Mouse (Mus musculus) frontal cortex, adult (tissue): ENCODE results near the gene Dlx3.

Experiments
- ATAC-seq: cut with Nextera tagmentation; 2 replicates; pipeline ENCODE4 v1.9.2; 2017; ENCODE audit warnings: mild to moderate bottlenecking, moderate library complexity, mixed read lengths; ENCODE audit not compliant: low TSS enrichment

Dlx3 gene

DNA sequence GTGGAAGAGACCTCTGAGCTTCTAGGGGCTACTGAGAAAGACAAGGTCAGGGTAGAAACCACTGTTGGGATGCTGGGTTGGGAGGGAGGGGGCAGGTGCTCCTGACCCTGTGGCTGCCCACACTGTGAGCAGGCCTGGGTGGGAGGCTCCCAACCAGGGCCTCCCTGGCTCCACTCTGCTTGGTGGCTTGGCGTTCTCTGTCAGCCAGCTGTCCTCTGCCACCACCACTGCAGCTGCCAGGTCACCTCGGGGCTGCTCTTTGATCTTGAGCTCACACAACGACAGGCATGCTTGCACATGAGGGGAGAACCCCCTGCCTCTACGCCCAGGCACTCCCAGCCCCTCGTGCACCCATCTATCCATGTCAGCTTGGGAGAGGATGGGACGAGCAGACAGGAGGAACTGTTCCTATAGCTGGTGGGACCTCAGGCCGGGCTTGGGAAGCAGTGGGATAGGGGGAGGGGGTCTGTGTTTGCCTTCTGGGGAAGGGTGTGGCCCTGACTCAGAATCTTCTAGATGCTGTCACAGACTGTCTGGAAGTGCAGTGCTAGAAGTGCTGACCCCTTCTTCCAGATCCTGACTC is 5.5 kb downstream of the Dlx3 start:
- ATAC-seq: no peak

DNA sequence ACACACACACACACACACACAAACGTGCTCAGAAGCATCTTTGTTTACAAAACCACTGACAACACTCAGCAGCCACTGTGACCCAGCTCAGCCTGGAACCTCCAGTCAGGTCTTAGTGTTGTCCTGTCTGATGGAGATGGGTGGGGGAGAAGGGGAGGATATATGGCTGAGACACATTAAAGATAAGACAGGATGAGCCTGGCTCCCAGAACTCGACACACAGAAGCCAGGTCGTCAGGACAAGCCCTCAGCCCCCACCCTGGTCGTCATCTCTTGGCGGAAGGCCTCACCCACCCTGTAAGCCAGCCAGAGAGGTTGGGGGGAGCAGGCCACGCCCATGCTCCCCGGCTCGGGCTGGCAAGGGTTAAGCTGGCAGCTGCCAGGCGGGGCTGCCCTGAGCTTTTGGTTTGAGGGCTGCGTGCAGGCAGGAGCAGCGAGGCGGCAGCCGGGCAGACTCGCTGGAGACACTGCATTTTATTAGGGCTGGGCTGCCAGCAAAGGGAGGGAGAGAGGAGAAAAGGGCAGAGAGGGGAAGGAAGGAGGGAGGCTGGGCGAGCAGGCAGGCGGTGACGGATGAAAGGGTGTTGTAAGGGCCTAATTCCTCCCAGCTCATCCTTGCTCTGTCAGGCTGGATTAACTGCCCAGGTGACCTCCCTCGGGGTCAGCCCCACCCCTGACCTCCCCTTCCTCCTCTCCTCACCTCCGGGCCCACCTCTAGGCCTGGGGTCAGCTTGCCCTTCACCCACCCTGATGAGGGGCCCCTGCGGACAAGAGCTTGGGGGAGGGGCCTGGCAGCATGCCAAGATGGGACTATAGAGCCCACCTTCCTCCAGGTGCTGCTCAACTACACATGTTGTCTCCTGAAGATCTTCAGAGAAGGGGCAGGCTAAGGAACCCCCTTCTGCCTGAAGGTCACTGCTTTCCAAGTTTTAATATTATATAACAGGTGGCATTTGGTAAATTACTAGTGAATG is 6.6 kb downstream of the Dlx3 start:
- ATAC-seq: no peak

DNA sequence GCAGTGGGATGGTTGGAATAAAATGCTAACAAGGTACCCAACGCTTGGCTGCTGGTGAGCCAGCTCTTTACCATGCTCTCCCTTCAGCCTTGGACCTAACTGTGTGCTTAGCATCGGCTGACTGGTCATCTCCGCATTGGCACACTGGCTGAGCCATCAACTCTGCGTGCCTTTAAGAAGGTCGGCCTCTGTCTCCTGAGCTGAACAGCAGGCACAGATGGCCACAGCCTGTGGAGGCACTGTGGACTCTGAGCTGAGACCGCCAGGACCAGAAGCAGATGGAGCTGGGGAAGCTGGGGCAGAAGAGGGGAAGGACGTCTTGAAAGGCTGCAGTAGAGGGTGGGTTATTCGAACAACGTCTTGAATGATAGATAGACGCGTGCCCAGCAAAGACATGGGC is 8.4 kb downstream of the Dlx3 start:
- no peak for ATAC-seq

DNA sequence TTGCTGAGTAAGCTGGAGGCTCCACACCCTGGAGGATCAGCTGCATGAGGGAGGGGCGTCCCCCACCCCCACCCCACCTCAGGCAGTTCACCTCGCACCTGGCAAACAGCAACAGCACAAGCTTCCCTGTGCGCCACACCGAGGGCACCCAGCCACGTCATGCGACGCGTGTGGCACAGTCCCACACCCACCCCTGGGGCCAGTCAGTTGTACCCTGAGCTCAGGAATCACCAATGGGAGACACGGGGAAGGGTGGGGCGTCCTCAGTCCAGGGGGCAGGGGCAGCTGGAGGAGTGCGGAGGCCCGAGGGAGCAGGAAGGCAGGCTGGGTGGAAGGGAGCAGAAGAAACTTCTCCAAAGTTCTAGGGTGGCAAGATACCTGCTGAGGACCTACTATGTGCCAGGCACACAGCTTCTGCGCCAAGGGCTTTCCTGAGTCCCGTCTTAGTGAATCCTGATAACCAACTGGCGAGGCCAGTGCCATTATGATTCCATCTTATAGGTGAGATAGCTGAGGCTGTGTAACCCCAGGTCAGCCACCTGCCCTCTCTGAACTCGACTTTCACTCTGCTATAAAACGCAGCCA is 10.8 kb downstream of the Dlx3 start:
- no peak for ATAC-seq

DNA sequence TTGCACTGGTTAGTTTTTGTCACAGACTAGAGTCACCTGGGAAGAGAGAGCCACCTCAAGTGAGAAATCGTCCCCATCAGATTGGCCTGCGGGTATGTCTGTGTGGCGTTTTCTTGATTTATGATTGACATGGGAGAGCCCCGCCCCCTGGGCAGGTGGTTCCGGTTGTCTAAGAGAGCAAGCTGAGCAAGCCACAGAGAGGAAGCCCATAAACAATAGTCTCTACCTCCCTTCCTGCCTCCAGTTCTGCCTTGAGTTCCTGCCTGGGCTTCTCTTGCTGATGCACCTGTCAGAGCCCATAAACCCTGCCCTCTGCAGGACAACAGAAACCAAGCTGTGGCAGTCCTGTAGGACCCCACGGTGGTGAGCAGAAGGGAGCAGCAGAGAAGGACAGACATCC is 13.4 kb downstream of the Dlx3 start:
- no peak for ATAC-seq

DNA sequence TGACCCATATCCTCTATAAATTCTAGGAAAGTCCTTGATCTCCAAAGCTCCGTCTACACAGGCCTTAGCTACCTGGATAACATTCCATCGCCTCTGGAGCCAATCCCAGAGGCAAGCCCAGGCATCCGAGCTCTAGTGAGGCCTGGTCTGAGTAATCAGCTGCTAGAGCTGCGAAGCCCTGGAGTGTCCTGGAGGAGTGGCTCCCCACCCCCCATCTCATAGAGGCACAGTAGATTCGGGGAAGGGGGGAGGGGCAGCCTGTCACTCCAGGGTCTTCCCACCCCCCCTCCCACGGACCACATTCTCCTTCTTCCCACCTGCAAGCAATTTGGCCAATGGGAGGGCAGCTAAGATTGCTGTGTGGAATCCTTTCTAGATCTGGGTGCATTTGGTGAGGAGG is 17.4 kb downstream of the Dlx3 start:
- no peak for ATAC-seq

DNA sequence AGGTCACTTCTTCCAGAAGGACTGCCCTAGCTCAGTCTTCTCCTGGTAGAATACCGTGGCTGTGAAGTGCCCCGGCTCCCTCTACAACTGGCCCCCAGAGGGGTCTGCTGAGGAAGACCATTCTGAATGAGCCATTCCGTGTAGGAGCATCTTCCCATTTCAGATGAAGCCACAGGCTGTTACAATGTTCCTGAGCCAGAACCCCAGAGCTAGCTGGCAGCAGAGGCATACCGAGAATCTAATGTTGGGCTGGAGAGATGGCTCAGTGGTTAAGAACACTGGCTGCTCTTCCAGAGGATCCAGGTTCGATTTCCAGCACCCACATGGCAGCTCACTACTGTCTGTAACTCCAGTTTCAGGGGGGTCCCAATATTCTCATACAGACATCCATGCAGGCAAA is 20.0 kb downstream of the Dlx3 start:
- ATAC-seq: no peak

DNA sequence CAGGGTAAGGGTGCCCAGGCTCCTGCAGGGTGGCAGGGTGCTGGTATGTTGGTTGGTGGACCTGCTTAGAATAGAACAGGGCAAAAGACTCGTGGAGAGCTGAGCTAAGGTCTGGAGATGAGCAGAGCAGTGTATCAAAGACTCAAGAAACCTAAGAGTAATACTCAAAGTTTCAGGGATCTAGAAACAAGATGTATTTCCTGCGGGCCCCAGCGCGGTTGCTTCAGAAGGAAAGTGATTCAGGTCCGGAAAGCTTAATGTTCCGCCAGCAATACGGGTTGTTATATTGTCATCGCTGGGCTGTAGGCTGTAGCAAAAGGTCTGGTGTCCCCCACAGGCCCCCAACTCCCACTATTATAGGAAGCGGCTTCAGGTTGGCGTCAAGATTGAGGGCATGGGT is 22.3 kb downstream of the Dlx3 start:
- ATAC-seq: no peak

DNA sequence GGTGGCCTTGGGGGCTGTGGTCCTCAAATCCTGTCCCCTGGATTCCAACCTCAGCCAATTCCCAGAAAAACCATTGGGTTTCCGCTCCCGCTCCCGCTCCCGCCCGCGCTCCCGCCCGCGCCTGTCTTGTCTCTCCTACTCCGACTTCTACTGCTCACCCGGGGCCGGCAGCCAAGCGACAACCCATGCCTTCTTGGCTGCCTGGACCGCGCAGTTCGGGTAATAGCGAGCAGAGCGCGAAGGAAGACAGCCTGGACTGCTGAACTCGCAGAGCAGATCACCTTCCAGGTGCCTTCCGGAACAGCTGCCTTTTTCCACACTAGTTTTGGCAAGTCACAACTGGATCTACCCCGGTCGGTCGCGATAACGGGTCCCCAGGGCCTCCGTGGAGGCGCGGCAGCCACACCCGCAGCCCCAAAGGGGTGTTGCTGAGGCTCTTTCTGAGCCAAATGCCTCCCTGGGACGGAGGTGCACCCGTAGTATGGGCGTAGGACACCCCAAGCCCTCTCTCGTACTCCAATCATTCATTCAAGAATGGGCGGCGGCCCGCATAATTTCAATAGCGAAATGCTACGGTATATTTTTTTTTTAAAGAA is 23.2 kb downstream of the Dlx3 start:
- ATAC-seq: no peak

DNA sequence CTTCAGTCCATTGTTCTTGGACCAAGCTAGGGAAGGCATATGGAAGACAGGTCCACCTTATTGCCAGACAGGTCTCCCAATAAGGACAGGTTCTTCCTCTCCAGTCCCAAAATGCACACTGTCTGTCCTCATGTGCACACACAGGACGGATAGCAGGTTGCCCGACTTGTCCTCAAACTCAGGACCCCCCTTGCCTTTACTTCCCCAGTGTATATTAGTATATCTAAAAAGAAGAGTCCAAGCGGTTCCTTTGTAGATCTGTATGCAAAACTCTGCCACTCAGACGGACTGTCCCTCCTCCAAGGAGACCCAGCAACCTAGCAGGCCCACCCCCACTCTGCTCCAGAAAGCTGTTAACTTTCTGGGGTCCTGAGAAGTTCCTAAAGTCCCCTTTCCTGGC is 23.7 kb downstream of the Dlx3 start:
- no peak for ATAC-seq

DNA sequence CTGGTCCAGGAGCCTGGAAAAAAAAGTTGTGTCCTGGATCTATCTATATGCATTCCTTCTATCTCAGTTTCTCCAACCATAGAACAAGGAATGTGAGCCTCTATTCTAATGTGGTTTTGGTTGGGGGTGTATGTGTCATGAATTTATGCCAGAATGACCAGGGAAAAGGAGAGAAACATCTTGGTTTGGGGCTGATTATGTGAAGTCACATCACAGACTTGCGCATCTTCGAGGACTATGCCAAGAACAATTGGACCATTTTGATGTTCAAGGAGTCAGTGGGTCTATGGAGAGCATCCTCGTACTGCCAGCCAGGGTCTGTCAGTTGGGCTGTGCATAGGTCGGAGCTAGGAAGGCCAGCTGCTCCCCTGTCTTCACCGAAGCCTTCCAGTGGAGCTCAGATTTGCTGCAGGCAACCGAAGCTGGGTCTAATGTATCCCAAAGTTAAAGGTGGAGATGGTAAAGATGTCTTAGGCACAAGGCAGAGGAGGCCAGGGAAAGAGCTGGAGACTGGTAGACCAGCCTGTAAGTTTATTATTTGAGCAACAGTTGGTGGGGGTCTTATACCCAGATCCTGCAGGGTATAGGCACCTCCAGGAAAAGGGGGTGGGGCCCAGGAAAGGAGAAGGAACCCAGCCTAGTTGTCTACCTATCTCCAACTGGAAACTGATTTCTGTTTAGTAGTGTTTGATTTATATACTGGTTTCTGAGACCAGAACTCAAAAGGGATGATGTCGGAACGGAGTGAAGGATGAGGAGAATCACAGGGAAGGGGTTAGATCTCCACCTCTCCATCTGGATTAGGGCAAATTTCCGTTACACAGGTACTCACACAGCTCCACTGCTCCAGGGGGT is 24.4 kb downstream of the Dlx3 start:
- no peak for ATAC-seq

DNA sequence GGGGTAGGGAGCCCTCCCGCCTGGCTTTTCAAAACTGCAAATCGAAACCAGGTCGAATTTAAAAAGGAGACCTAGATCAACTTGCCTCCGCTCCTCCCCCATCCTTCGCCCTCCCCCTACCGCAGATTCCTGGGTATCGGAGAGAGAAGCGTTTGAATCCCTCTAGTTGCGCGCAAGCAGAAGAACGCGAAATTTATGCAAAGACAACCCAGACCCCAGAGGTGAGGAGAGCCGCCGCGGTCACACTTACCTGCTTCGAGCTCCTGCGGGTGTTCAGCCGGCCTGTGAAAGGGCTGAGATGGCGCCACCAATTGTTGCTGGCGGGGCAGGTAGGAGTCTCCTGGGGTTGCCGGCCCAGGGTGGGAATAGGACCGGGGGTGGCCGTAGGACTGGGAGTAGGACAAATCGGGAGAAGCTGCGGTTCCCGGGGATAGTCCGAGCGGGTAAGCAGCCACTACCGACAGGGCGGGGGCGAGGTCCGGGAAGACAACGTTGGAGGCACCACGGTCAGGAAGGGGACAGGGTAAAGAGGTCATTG is 25.1 kb downstream of the Dlx3 start:
- no peak for ATAC-seq

DNA sequence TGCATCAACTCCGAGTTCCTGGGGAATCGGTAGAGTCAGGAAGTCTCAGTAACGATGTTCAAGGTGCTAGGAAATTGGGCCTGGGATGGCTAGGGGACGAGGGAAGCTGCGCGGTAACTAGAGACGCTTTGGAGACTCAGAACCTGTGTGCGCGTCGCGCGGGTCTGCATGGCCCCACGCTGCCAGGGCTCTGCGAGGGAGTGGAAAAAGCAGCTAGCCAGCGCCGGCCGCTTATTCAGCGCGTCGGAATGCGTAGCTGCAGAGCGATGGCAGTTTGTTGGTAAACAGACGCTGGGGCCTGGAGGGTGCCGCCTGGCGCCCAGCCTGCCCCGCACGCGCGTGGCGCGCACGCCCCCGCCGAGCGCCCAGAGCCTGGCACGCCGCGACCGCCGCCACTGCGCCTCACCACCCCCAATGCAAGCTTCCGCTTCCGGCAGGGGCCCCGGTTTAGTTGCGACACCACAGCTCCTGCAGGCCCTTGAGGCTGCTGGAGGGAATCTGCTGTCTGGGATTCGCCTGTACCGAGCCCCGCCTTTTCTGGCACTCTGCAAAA is 26.0 kb downstream of the Dlx3 start, which contains the start of gene Dlx4:
Gene Dlx4 (minus strand): TSS at position 413 of the 553 bp plus-strand sequence.
- ATAC-seq: no peak

DNA sequence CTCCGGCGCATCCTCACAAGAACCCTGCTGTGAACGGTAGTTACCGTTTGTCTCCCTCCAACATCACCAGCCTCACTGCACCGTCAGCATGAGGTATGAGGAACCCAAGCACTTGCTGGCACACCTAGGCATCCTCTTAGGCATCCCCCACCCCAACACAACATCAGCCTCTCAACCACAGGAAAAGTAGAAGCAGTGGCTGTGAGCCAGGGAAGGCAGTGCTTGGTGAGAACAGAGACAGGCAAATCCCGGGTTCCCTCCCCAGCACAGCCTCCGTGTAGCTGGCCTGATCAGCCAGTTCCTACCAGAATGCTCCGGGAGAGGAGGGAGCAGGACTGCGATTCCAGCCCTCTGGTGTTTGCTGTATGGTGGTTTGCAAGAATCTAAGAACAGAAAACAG is 28.8 kb downstream of the Dlx3 start:
- ATAC-seq: no peak

DNA sequence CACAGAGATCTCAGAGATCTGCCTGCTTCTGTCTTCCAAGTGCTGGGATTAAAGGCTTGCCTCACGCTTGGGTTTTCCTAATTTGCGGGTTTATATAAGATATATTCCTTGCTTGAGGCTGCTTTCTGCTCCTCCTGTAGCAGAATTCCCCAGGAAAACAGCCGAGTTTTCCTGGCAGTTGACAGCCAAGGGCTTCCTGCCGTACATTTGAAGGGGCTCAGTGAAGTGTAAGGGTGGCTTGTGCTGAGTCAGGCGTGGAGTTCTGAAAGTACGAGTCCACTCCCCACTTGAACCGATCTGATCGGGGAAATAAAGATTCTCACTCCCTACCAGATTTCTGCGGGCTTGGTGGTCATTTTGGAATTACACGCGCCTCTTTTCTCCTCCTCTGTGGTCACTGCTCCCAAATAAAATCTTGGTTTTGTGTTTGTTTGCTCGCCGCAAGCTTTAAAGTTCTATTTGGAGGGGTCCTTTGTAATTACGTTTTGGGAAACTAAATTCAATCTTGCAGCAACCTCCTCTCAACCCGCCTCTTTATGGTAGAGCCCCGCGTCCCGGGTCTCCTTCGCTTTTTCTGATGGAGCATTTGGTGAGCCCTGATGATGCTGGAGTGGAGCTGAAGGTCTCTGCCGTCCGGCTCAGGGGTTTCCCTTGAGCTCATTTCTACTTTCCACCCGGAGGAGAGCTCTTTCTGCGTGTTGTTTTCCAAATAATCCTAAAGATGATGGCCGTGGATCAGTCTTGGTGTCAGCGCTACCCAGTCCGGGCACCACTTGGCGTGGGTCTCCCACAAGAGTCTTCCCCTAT is 29.7 kb downstream of the Dlx3 start:
- ATAC-seq: no peak

DNA sequence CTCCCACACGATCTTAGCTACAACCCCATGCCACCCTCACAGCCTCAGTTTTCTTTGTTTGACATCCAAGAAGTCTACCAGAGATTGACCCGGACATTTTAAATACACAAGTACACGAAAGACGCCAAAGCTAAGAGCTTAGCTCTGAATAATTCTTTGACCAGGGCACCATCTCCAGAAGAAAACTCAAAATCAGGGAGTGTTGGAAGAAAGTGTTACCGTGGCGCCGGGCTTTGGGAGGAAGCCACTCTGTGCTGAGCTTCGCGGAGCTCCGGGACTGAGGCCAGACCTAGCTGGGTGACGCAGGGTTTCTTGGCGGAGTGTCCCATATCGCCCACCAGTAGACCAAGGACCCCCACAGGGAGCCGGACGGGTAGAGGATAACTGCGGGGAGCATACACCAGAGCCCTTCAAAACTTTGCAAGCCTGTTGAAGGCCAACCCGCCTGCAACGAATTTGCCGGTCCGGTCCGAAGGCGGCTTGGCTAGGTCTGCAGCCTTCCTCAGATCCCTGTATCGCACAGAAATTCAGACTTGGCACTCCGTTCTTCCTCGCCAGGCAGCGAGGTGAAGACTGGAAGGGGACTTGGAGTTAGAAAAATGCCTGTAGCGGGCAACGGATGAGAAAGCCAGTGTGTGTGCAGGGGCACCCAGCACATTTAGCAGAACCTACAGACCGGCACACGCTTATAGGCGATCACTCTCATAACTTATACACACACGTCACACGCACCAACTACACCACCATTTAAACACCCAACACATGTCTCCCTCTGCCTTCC is 30.5 kb downstream of the Dlx3 start:
- ATAC-seq: no peak

DNA sequence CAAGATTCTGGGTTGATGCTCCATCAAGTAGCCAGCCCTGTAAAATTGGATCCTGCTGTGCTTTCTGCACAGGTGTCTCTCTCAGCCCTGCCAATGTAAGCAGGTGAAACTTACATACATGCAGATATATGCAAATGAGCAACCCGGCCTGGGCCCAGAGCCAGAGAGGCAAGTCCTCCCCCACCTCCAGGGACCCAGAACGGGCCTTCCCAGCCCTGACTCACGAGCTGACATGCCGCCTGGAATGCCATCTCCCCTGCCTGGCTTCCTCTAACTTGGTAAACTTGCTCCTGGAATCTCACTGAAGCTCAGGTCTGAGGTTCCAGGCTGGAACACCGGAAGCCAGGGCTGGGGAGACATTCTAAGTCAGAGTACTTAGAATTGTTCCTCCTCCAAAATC is 33.2 kb downstream of the Dlx3 start:
- ATAC-seq: no peak

DNA sequence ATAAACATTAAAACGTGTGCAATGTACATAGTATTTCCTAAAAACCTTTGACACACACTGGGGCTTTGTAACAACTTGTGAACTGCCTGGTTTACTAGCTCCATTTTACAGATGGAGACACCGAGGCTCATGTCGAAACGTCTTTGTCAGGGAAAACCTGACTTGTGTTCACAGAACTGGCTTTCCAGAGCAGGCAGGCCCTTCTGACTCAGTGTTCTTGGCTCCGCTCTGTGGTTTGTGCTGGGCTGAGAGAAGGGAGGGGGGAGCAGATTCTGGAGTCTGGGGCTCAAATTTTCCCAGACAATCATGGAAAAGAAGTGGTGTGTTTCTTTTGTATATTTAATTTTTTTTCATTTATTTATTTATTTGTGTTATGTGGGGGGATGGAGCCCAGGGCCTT is 33.8 kb downstream of the Dlx3 start:
- no peak for ATAC-seq

DNA sequence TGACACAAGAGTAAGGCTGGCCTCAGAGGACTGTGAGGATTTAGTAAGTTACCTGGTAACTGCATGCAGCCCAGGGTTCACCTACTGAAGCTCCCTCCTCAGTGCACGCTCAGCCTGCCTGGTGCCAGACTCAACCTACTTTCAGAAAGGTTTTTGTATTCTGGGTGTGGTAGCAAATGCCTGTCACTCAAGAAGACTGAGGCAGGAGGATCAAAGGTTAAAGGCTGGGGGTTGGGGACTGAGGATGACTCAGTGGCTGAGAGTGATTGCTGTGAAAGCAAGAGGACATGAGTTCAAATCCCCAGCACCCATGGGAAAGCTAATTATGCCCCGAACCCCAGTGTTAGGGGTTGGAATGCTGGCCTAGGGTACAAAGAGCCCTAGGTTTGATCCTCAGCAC is 35.6 kb downstream of the Dlx3 start:
- no peak for ATAC-seq
